Mouse (Mus musculus) embryonic fibroblast, embryonic 13.5 days (primary cell): Measurements from ENCODE around the gene Ank. TPM values are rescaled to one million over a fixed set of nuclear protein-coding genes. Genes with fewer than 3 reads are reported as not detected.
A peak's percentile ranks its signal among the peaks of the same experiment; 100 is the strongest.

Source experiments
- H3K27ac ChIP-seq: 2 replicates; pipeline ENCODE4 v1.5.1; 2012; ENCODE audit warnings: low read length, control low read depth, inconsistent platforms; ENCODE audit not compliant: insufficient read depth
- H3K4me1 ChIP-seq: 2 replicates; pipeline ENCODE4 v1.6.1; 2011; ENCODE audit warnings: low read length; ENCODE audit not compliant: control insufficient read depth, insufficient read depth
- H3K4me3 ChIP-seq: 2 replicates; pipeline ENCODE4 v1.5.1; 2011; ENCODE audit warnings: mild to moderate bottlenecking, control low read depth, low read length; ENCODE audit not compliant: insufficient read depth
- CTCF ChIP-seq: IDR thresholded peaks from 2 replicates; pipeline ENCODE4 v1.5.1; 2011; ENCODE audit warnings: mild to moderate bottlenecking, control low read depth, low read length, moderate library complexity, borderline replicate concordance; ENCODE audit not compliant: insufficient read depth
- POLR2A ChIP-seq: IDR thresholded peaks from 2 replicates; pipeline ENCODE4 v1.6.1; 2011; ENCODE audit warnings: low read depth, mild to moderate bottlenecking, control low read depth, low read length, moderate library complexity
- polyA plus RNA-seq: library from polyadenylated mRNA; stranded (reverse); fragments of >200 nt; gene quantifications from 2 replicates; pipeline ENCODE4 v1.2.4, GENCODE M21; 2011; ENCODE audit warnings: low read depth; ENCODE audit not compliant: missing spikeins, insufficient read length

Ank gene
- polyA plus RNA-seq, 1 experiment = 30.3 TPM

DNA sequence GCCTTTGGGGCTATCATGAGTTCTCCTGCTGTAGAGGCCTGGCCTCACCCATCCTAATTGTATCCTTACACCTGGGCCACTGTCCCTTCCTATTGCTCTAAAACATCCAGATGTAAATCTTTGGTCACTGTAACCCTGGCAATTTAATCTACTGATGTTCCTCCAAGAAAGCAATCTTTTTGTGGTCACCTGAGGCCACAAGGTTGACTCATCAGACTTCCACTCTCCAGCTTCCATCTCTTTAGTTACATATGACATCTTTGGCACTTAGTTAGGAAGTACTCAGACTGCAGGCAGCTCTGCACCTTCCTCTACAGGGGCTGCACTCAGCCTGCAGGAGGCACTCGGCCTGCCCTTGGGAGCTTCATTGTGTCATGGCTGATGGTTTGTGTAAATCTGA is 110.4 kb downstream of the Ank start:
- Histone ChIP-seq H3K4me3 (no peak overlapping the region), H3K27ac (no peak overlapping the region), H3K4me1 (no peaks in the 10 kb centered on the region; the same call in 1 of the 2 replicates)
- no peak for TF ChIP-seq POLR2A
- no peak for TF ChIP-seq CTCF

DNA sequence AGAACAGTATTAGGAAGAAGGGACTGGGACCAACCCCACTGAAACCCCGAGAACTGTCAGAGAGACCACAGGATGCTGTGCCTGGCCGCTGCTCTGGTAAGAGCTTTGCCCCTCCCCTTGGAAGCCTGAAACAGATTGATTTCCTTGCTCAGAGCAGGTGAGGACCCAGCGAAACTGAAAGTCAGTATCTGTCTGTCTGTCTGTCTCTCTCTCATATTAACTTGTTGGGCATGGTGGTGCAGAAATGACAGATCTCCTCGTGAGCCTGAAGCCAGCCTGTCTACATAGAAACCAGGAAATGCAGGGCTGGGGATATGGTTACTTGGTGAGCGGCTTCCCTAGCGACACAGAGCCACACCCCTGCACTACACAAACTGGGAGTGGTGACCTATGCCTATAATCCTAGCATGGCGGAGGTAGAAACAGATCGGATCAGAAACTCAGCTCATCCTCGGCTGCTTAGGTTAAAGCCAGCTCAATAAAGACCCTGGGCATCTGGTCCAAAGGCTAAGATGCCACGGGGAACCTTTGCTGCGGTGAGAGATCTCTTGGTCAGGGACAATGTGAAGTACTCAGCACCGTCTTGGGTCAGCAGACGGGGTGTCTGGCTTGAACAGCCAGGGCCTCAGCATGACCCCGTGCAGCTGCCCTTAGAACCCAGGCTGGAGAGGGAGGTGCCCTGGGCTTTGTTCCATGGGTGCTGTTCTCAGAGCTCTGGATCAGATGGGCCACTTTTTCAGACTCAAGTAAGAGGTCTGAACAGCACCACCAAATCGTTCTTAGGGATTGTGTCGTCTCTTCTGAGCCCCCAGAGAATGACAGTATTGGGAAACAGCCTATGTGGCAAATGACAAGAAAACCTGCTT is 111.7 kb downstream of the Ank start:
- TF ChIP-seq CTCF (no peak), POLR2A (no peak)

DNA sequence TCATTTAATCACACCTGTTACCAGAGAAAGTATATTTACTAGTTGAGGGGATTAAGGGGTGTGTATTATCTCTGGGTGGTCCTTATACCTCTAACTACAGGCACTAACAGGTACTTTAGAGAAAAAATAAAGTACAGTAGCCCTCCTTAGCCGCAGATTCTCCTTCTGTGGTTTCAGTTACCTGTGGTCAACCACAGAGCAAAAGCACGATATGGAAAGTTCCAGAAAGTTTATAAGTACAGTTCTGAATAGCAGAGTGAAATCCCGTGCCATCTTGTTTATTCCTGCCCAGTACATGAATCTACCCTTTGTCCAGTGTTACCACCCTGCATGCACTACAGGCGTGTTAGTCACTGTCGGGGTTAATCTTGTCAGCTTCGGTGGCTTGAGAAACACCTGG is 112.4 kb downstream of the Ank start:
- Histone ChIP-seq H3K4me3 (no peak overlapping the region), H3K27ac (no peak overlapping the region), H3K4me1 (no peaks in the 10 kb centered on the region; the same call in 1 of the 2 replicates)
- TF ChIP-seq CTCF (no peak), POLR2A (no peak)

More for the DNA sequence above, 111.7 kb downstream of the Ank start:
- H3K27ac ChIP-seq = no peak overlapping the region
- no peaks in the 10 kb centered on the region; the same call in 1 of the 2 replicates for H3K4me1 ChIP-seq
- H3K4me3 ChIP-seq = no peak overlapping the region

DNA sequence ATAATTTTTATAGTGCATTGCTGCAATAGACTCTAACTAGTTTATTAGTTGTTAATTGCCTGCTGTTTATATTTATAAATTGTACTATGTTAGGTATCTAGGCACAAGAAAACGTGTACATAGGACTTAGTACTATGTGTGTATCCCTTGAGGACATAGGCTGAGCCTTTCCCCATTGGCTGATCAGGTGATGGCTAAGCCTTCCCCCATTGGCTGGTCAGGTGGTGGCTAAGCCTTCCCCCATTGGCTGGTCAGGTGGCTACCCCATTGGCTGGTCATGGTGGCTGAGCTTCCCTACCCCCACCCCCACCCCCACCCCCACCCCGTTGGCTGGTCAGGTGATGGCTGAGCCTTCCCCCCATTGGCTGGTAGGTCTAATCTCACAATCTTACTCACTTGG is 113.4 kb downstream of the Ank start:
- Histone ChIP-seq H3K4me1 (no peaks in the 10 kb centered on the region; the same call in 1 of the 2 replicates), H3K4me3 (no peak overlapping the region), H3K27ac (no peak overlapping the region)
- no peak for TF ChIP-seq CTCF
- no peak for TF ChIP-seq POLR2A

DNA sequence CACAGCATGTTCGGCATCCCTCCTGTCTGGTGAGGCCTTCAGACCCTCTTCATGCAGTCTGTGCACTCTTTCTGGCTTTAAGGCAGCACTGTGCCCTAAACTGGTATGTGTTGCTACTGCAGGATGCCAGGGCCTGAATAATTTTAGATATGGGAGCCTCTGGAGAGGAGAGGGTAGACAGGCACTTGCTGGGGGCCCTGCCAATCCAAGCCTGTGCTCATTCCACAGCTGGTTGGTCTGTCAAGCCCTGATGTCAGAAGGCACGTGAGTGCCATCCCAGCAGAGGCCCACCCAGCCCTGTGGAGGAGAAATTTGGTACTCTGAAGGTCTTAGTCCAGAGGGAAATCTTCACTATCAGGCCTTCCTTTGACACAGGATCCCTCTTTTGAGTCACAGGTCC is 114.3 kb downstream of the Ank start:
- Histone ChIP-seq H3K4me3 (no peak overlapping the region), H3K27ac (no peak overlapping the region), H3K4me1 (no peaks in the 10 kb centered on the region; the same call in 1 of the 2 replicates)
- TF ChIP-seq CTCF (no peak), POLR2A (no peak)

DNA sequence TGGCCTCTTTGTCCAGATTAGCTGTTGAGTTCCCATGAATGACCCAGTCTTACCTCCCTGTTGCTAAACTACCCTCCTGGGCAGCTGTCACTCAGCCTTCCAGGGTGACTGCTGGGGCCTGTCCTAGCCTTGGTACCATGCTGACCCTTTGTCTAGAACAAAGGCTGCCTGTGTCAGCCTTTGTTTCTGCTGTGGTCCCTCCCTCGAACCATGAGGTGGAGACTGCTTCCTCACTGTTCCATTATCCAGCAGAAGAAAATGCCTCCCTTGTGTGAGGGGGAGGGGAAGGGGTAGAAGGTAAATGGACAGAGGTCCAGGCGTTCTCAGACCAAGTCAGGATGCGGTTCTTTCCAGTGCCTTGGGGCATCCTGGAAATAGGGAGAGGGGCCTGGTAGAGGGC is 115.2 kb downstream of the Ank start:
- H3K27ac ChIP-seq = no peak overlapping the region

DNA sequence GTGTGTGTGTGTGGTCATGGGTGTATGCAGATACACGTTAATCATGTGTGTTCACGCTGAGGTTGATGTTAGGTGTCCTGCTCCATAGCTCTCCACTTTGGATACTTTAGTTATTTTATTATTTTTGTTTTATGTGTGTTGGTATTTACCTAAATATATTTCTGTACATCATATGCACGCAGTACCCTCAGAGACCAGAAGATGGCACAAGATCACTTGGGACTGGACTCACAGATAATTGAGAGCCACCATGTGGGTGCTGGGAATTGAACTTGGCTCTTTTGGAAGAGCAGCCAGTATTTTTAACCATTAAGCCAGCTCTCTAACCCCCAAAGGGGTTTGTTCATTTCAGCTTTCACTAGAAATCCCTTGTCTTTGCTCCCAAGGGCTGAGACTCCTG is 116.0 kb downstream of the Ank start:
- no peak for TF ChIP-seq CTCF
- no peak overlapping the region for H3K4me3 ChIP-seq
- no peaks in the 10 kb centered on the region for H3K4me1 ChIP-seq
- no peak overlapping the region for H3K27ac ChIP-seq

More for the DNA sequence above, 115.2 kb downstream of the Ank start:
- no peaks in the 10 kb centered on the region for H3K4me1 ChIP-seq
- TF ChIP-seq CTCF = no peak
- H3K4me3 ChIP-seq = no peak overlapping the region

DNA sequence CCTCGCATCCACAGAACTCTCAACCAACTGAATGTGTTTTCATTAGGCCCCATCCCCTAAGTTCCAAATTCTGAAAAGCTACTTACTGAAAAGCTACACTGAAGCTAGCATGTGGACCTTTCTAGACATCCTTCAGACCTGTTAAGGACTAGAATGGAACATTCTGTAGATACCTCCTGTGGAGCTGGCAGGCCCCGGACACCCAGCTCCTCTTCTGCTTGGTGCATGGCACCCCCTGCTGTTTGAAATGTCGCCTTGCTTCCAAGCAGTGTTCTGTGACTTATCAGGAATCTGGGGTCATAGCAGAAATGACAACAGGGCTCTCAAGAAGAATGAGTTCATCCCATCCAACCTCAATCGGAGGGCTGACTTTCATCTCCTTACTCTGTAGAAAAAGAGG is 116.6 kb downstream of the Ank start:
- peak; percentile 52; the same call in 1 of the 2 replicates for TF ChIP-seq CTCF
- no peak for TF ChIP-seq POLR2A

DNA sequence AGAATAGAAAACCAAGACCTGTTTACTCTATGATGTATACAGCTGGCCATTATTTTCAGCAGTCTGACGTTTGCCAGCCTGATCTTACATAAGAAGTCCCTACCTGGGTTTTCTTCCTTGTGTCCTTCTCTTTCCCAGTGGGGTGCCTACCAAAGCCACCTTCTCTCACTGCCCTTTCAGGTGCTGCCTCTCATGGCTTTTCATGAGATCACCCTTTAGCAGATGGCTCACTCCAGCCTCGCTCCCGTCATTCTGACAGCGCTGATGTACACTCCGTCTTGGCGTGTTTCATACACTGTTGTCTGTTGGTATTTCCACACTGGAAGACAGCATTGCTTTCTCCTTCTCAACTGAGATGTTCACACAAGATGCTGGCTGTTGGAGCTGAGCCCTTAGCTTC is 117.1 kb downstream of the Ank start:
- H3K4me1 ChIP-seq = no peaks in the 10 kb centered on the region
- H3K4me3 ChIP-seq = no peak overlapping the region
- TF ChIP-seq CTCF (no peak), POLR2A (no peak)
- H3K27ac ChIP-seq = no peak overlapping the region

More for the DNA sequence above, 116.6 kb downstream of the Ank start:
- no peak overlapping the region for H3K4me3 ChIP-seq
- no peak overlapping the region for H3K27ac ChIP-seq
- no peaks in the 10 kb centered on the region for H3K4me1 ChIP-seq

DNA sequence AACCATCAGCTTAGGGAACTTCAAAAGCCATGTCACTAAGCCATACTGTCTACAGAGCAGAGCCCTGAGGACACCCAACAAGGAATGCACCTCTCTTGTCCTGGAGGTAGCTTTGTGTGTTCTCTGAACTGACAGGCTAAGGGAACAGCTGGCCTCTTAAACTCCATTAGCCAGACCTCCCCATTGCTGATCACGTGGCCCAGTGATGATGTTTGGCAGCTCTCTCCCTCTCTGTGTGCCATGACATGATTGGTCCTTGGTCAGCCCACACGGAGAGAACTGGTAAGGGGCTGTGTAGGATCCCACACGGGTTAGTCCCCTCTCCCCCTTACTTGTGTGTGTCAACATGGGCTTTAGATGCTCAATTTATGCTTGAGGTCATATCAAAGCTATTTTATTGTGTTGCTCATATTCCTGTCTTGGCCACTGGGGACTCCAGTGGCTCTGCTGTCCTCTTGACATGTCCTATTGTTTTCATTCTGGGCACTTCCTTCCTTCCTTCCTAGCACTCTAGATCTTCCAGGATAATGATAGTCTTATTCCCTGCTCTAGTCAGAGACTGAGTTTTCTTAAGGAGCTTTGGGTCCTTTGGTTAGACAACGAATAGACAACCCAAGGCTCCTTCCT is 119.1 kb downstream of the Ank start:
- no peak for TF ChIP-seq CTCF
- TF ChIP-seq POLR2A = no peak
- no peaks in the 10 kb centered on the region for H3K4me1 ChIP-seq
- H3K27ac ChIP-seq = no peak overlapping the region
- no peak overlapping the region for H3K4me3 ChIP-seq
